ENCODE assay signal across 16 mouse cellular contexts in genomic region chr3:119950070-119950469, GRCm38 (mm10).
DNase-seq lines count a peak whose midpoint lies in the region; ATAC-seq lines count a peak whose summit lies in the region.
"Had no signal": no experiment of that assay in that cellular context is flagged by ENCODE, and none has a peak within 500 bp of the region (broad histone marks: within the 10 kb centered on the region; RNA-seq: fewer than 3 reads in every experiment).

No protein-coding gene starts in this region.

- H3K27ac ChIP-seq in hindbrain, embryonic 14.5 days: peak overlapping the region; percentile 43; the same call in 1 of the 2 replicates
- no peak overlapping the region for H3K27ac ChIP-seq in hindbrain, embryonic 10.5 days
- H3K27ac ChIP-seq in forebrain, embryonic 10.5 days: peak overlapping the region; percentile 83
- peak overlapping the region; percentile 46; the same call in 1 of the 2 replicates for H3K27ac ChIP-seq in limb, embryonic 10.5 days
- H3K27ac ChIP-seq: neural tube, embryonic 12.5 days had no signal

- DNase-seq in hindbrain, embryonic 14.5 days (ENCODE audit: low spot score): no peak
- DNase-seq in hindbrain, embryonic 10.5 days (ENCODE audit: low spot score): no peak
- peak; percentile 51 to 84 for DNase-seq in left cerebral cortex, postnatal 25 days (ENCODE audit: low spot score in 2 of 2)
- DNase-seq in left cerebral cortex, postnatal 4 days: no peak
- DNase-seq in forebrain, embryonic 10.5 days (ENCODE audit: extremely low spot score, low spot score): no peak
- DNase-seq in limb, embryonic 10.5 days (ENCODE audit: low spot score): no peak
- no peak for DNase-seq in heart, adult 8-10 months (ENCODE audit: low spot score)
- DNase-seq in adrenal gland, adult 18-20 months (ENCODE audit: low spot score in 2 of 2): no peak
- DNase-seq: cerebellum, adult 11-12 months; heart, postnatal 14 days; kidney, adult 18-20 months; liver; right cerebral cortex, postnatal 14 days had no signal

- ATAC-seq in hindbrain, embryonic 14.5 days (ENCODE audit: low FRiP score): no peak

- no peaks in the 10 kb centered on the region for H3K27me3 ChIP-seq in hindbrain, embryonic 14.5 days (ENCODE audit: control insufficient read depth, insufficient read depth, low read length)
- no peaks in the 10 kb centered on the region for H3K27me3 ChIP-seq in hindbrain, embryonic 10.5 days (ENCODE audit: insufficient read depth, poor library complexity, severe bottlenecking)
- H3K27me3 ChIP-seq in forebrain, embryonic 10.5 days (ENCODE audit: poor library complexity, severe bottlenecking): no peaks in the 10 kb centered on the region
- H3K27me3 ChIP-seq in limb, embryonic 10.5 days (ENCODE audit: low read depth, poor library complexity, severe bottlenecking): no peaks in the 10 kb centered on the region
- H3K27me3 ChIP-seq: lung, embryonic 15.5 days; megakaryocyte, embryonic 14.5 days; neural tube, embryonic 12.5 days had no signal

- no peaks in the 10 kb centered on the region for H3K9me3 ChIP-seq in hindbrain, embryonic 14.5 days (ENCODE audit: control insufficient read depth, low read length)
- no peaks in the 10 kb centered on the region for H3K9me3 ChIP-seq in hindbrain, embryonic 10.5 days
- no peaks in the 10 kb centered on the region for H3K9me3 ChIP-seq in forebrain, embryonic 10.5 days
- no peaks in the 10 kb centered on the region for H3K9me3 ChIP-seq in limb, embryonic 10.5 days (replicated peaks)
- H3K9me3 ChIP-seq: lung, embryonic 15.5 days; neural tube, embryonic 12.5 days had no signal

- H3K4me2 ChIP-seq in hindbrain, embryonic 14.5 days (replicated peaks): peak overlapping the region; percentile 52; the same call in 1 of the 2 replicates

- H3K4me3 ChIP-seq in hindbrain, embryonic 14.5 days (replicated peaks; ENCODE audit: low read length): no peak overlapping the region
- no peak overlapping the region for H3K4me3 ChIP-seq in hindbrain, embryonic 10.5 days
- H3K4me3 ChIP-seq in forebrain, embryonic 10.5 days: no peak overlapping the region
- no peak overlapping the region for H3K4me3 ChIP-seq in limb, embryonic 10.5 days
- H3K4me3 ChIP-seq: megakaryocyte, embryonic 14.5 days; neural tube, embryonic 12.5 days had no signal

- 72% methylated on average over 2 of the region's 2 CpGs for WGBS in hindbrain, embryonic 14.5 days
- WGBS in hindbrain, embryonic 10.5 days: 76% methylated on average over 2 of the region's 2 CpGs
- WGBS in forebrain, embryonic 10.5 days: 76% methylated on average over 2 of the region's 2 CpGs
- 84% methylated on average over 2 of the region's 2 CpGs for WGBS in limb, embryonic 10.5 days

- peaks cover 23% of the 10 kb centered on the region; the same call in 1 of the 2 replicates for H3K4me1 ChIP-seq in hindbrain, embryonic 14.5 days (replicated peaks; ENCODE audit: control insufficient read depth, insufficient read depth, low read length)
- peaks cover 48% of the 10 kb centered on the region for H3K4me1 ChIP-seq in hindbrain, embryonic 10.5 days (replicated peaks)
- peaks cover 57% of the 10 kb centered on the region for H3K4me1 ChIP-seq in forebrain, embryonic 10.5 days
- H3K4me1 ChIP-seq in limb, embryonic 10.5 days: peaks cover 31% of the 10 kb centered on the region
- H3K4me1 ChIP-seq: megakaryocyte, embryonic 14.5 days had no signal

- no peaks in the 10 kb centered on the region for H3K36me3 ChIP-seq in hindbrain, embryonic 14.5 days (replicated peaks; ENCODE audit: control insufficient read depth, insufficient read depth)
- H3K36me3 ChIP-seq in hindbrain, embryonic 10.5 days: no peaks in the 10 kb centered on the region
- H3K36me3 ChIP-seq in forebrain, embryonic 10.5 days (replicated peaks): no peaks in the 10 kb centered on the region
- H3K36me3 ChIP-seq in limb, embryonic 10.5 days: no peaks in the 10 kb centered on the region
- H3K36me3 ChIP-seq: lung, embryonic 15.5 days; neural tube, embryonic 12.5 days had no signal

- H3K9ac ChIP-seq in hindbrain, embryonic 14.5 days: no peak overlapping the region
- H3K9ac ChIP-seq: lung, embryonic 15.5 days; neural tube, embryonic 12.5 days had no signal

- intact Hi-C loops in left cerebral cortex, postnatal 25 days (cut with DNase I): no loop called here
- intact Hi-C loops in left cerebral cortex, postnatal 4 days (cut with DNase I): no loop called here

Comparison
In these comparisons a context has a peak if more than half of its experiments do, and no peak if none do; other contexts are left out.
1. DNase-seq: peak in left cerebral cortex, postnatal 25 days (2 of 2); none in hindbrain, embryonic 14.5 days (single experiment), hindbrain, embryonic 10.5 days (single experiment), left cerebral cortex, postnatal 4 days (single experiment), forebrain, embryonic 10.5 days (single experiment), limb, embryonic 10.5 days (single experiment), heart, adult 8-10 months (single experiment) and adrenal gland, adult 18-20 months (0 of 2).